Mouse (Mus musculus): Measurements from ENCODE around the gene Six2. TPM values are rescaled to one million over a fixed set of nuclear protein-coding genes. Genes with fewer than 3 reads are reported as not detected.
"Not testable (repeated sequence)": the region's sequence is repeated elsewhere in the genome, so short reads cannot be mapped to it uniquely, and the experiment has no call there.

Gene Six2
- polyA plus RNA-seq, 1 experiment from 2014 or later: 21.9 TPM

DNA sequence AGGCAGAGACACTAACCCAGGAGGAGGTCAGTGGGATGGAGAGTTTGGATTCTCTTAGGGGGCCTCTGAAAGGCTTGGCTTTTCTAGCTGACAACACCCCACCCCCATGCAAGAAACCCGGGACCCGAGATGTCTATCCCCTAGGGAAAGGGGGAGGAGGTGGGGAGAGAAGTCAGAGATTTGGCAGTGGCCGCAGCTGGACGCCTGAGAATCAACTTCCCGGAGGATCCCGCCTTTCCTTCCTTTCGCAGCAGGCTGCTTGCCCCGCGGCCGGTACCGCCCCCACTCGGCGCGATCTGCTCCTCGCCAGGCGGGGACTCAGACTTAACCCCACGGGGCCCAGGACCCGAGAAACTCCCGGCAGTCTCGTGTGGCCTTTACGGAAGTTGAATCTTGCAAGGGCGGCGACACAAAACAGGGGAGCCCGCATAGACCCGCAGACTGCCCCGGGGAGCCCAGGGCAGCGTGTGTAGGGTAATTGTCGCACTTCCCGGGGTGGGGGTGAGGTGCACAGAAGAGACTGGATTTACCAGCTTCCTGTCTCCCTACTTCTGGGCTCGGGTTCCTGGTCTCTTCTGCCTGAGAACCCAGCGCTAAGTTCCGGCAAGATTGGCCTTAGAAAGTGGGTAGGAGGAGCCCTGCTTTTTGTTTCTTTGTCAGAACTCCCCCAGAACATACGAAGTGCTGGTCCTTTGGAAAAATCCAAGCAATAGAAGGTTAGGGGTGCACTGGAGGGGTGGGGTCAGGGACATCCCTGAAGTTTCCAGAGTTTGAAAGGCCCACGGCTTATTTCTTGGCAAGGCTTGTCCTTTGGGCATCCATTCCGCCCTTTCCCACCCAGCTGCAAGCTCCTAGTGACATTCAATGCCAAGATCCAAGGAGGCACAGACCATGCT, 1.1 kb upstream of the Six2 start:
- ATAC-seq (ENCODE audit: insufficient number of reproducible peaks, insufficient read depth, low FRiP score, low TSS enrichment, low read depth): no peak
- no peaks in the 10 kb centered on the region for H3K9me3 ChIP-seq
- H3K4me3 ChIP-seq: peak overlapping the region; percentile 76
- peaks cover 42% of the 10 kb centered on the region for H3K4me1 ChIP-seq
- H3K27me3 ChIP-seq: peaks cover 84% of the 10 kb centered on the region
- no peaks in the 10 kb centered on the region for H3K36me3 ChIP-seq
- peak overlapping the region; percentile 83 for H3K9ac ChIP-seq
- 1% methylated on average over 35 of the region's 35 CpGs for WGBS
- H3K27ac ChIP-seq: peak overlapping the region; percentile 94
- peak overlapping the region; percentile 72 for H3K4me2 ChIP-seq

DNA sequence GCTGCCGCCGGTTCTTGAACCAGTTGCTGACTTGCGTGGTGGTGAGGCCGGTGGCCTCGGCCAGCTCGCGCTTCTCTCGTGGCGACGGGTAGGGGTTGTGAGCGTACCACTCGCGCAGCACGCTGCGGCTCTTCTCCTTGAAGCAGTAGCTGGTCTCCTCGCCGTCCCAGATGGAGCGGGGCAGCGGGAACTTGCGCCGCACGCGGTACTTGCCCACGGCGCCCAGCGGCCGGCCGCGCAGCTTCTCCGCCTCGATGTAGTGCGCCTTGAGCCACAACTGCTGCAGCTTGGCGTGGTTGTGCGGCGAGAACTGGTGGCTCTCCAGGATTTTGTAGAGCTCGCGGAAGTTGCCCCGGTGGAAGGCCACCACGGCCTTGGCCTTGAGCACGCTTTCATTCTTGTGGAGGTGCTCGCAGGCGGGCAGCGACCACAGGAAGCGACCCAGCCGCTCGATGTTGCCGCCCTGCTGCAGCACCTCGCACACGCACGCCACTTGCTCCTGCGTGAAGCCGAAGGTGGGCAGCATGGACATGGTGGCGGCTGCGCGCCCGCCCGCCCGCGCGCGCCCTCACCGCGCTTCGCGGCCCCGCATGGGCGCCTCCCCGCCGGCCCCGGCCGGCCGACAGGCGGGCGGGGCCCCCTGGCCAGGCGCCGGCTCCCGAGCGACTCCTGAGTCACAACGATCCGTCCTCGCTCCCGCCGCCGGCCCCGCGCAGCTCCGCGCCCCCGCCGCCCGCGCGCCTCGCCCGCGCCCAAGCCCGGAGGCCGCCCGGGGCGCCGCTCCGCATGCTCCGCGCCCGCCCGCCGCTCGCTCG, 446 bp downstream of the Six2 start:
- Histone ChIP-seq H3K27ac (peak overlapping the region; percentile 94), H3K36me3 (peaks cover 9% of the 10 kb centered on the region; the same call in 1 of the 2 replicates), H3K9ac (peak overlapping the region; percentile 95), H3K9me3 (no peaks in the 10 kb centered on the region), H3K4me2 (peak overlapping the region; percentile 72), H3K27me3 (peaks cover 82% of the 10 kb centered on the region), H3K4me1 (peaks cover 54% of the 10 kb centered on the region), H3K4me3 (peak overlapping the region; percentile 76)
- ATAC-seq (ENCODE audit: insufficient number of reproducible peaks, insufficient read depth, low FRiP score, low TSS enrichment, low read depth): peak; percentile 0; the same call in 1 of the 2 replicates
- under 1% methylated on average over 94 of the region's 109 CpGs for WGBS

DNA sequence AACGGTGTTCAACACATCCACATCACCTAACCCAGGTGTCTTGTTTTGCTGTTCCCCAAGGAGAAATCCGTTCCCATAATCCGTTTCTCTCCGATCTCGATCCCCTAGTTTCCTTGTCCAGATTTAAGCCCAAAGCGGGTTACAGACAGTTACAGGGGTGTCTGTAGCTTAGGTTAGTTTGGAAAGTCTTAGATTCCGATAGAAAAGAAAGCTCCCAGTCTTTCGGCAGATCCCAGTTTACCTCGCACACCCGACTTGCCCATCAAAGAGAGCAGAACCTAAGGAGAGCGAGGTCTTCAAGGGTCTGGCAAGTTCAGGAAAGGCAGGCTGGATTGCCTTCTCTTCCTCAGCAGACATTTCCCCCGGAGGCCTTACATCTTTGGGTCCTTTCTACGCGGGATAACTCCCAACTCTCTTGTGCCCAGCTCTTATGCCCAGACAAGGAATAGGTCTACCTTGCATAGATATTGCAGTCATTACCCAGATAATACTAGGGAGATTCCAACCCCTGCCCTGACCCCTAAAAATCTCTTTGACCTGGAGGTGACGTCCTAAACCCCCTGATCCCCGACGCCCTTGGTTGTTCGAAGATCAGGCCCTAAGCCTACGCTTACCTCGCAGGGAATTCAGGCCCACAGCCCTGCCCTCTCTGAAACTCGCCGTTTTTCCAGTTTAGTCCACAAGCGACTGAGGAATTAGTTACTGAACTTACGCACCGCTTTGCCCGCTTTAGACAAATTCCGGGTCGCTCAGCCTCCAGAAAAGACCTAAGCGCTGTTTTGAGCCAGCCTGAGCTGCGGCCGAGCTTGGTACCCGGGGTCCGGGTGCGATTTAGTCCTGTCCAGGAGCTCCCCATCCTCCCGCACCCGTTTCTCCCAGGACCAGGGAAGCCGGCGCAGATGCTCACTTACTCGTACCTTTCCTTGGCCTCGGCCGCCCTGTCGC, 1.3 kb downstream of the Six2 start:
- WGBS: 3% methylated on average over 42 of the region's 42 CpGs
- Histone ChIP-seq H3K4me2 (peak overlapping the region; percentile 72), H3K36me3 (peaks cover 9% of the 10 kb centered on the region; the same call in 1 of the 2 replicates), H3K9ac (peak overlapping the region; percentile 95), H3K27ac (peak overlapping the region; percentile 94), H3K4me1 (peaks cover 49% of the 10 kb centered on the region), H3K4me3 (peak overlapping the region; percentile 76), H3K27me3 (peaks cover 84% of the 10 kb centered on the region), H3K9me3 (no peaks in the 10 kb centered on the region)
- no peak for ATAC-seq (ENCODE audit: insufficient number of reproducible peaks, insufficient read depth, low FRiP score, low TSS enrichment, low read depth)

DNA sequence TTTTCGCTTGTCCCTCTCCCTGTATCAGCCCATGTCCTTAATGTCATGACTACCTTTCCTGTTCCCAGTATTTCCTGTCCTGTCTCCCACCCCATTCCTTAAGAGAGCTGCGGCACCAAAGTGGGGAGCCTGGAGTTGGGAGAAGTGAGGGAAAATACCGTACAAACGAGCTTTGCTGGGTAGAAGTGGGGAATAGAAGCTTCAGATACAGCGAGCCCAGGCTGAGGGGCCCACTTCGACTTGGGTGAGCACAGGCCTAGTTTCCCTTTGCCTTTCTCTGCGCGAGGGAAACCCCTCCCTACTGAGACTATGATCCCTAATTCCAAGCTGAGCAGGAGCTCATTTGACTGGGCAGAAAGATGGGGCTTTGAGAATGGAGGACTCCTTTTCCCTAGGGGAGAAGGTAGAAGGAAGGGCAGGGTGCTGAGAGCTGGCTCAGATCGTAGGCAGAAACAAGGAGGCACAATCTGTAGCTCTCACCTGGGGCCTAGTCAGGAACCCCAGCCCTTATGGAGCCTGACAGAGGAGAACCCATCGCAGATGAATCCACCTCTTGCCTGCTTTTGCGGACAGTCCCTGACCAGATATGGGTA, 2.3 kb downstream of the Six2 start:
- Histone ChIP-seq H3K27me3 (peaks cover 84% of the 10 kb centered on the region), H3K36me3 (peaks cover 9% of the 10 kb centered on the region; the same call in 1 of the 2 replicates), H3K9me3 (no peaks in the 10 kb centered on the region), H3K4me2 (peak overlapping the region; percentile 72), H3K4me1 (peaks cover 54% of the 10 kb centered on the region), H3K27ac (peak overlapping the region; percentile 94), H3K9ac (peak overlapping the region; percentile 95), H3K4me3 (peak overlapping the region; percentile 76)
- ATAC-seq (ENCODE audit: insufficient number of reproducible peaks, insufficient read depth, low FRiP score, low TSS enrichment, low read depth): no peak
- 6% methylated on average over 11 of the region's 11 CpGs for WGBS

DNA sequence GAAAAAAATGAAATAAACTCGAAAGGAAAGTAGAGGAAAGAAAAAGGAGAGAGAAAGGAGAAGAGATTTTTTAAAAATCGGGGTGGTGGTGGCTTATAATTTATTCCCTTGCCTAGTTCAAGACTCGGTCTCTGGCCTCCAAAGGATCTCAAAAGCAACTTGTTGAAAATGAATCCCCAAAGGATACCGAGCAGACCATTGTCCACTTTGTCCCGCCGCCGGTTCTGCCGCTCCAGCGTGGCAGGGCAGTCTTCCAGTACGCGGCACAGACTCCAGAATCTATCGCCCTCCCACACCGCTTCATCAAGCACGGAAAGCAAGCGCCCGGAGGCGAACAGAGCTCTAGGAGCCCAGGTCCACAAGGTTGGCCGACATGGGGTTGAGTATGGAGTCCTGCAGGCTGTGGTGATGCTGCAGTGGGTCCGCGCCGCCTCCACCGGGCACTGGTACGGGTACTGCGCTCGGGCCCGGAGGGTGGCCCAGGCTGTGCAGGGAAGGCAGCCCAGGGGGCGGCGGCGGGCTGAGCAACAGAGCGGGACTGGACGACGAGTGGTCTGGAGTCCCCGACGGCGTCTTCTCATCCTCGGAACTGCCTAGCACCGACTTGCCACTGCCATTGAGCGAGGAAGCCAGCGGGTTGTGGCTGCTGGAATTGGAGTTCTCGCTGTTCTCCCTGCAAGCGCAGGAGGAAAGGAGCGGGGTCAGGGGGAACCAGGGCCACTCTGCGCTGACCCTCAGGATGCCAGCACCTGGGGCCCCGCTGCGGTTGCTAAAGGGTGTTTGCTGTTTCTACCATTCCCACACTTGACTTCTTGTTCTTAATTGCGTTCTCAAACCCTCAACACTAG, 3.0 kb downstream of the Six2 start:
- Histone ChIP-seq H3K27ac (peak overlapping the region; percentile 94), H3K9me3 (no peaks in the 10 kb centered on the region), H3K36me3 (peaks cover 9% of the 10 kb centered on the region; the same call in 1 of the 2 replicates), H3K4me1 (peaks cover 54% of the 10 kb centered on the region), H3K4me3 (peak overlapping the region; percentile 76), H3K27me3 (peaks cover 83% of the 10 kb centered on the region), H3K9ac (peak overlapping the region; percentile 95), H3K4me2 (peak overlapping the region; percentile 72)
- 2% methylated on average over 46 of the region's 46 CpGs for WGBS
- no peak for ATAC-seq (ENCODE audit: insufficient number of reproducible peaks, insufficient read depth, low FRiP score, low TSS enrichment, low read depth)

DNA sequence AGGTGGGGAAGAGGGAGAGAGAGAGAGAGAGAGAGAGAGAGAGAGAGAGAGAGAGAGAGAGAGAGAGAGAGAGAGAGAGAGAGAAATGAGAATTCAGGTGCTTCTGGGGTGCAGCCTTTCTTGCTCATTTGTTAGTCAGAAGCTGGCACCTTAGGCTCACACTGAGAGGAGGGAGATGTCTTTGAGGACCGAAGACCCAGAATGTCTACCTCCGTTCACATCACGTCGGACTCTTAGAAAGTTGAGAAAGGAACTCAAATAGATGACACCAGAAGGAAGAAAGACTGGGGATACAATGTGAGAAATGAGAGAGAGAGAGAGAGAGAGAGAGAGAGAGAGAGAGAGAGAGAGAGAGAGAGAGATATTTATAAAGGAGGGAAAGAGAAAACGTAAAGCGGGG, 3.6 kb downstream of the Six2 start:
- not testable (repeated sequence) for H3K36me3 ChIP-seq; ATAC-seq (ENCODE audit: insufficient number of reproducible peaks, insufficient read depth, low FRiP score, low TSS enrichment, low read depth); H3K9me3 ChIP-seq
- Histone ChIP-seq H3K4me2 (peak overlapping the region; percentile 72), H3K4me1 (peaks cover 57% of the 10 kb centered on the region), H3K27ac (peak overlapping the region; percentile 55; the same call in 1 of the 2 replicates), H3K27me3 (peaks cover 84% of the 10 kb centered on the region), H3K4me3 (peak overlapping the region; percentile 76), H3K9ac (peak overlapping the region; percentile 95)
- 7% methylated on average over 6 of the region's 6 CpGs for WGBS

DNA sequence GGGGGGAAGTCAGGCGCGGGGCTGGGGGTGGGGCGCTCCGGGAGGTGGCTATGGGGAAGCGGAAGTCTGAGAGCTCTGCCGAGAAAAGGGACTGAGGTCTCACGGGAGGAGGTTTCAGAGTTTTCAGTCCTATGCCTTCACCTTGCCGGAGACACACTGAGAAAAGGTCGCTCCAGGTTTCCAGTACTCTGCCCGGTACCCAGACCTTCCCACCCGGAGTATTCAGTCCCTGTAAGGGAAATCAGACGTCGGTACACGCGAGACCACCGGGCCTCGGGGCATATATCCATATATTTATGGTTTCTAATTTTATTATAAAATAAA, 4.1 kb downstream of the Six2 start:
- Histone ChIP-seq H3K4me1 (peaks cover 54% of the 10 kb centered on the region), H3K4me3 (peak overlapping the region; percentile 76), H3K9ac (peak overlapping the region; percentile 95), H3K27ac (peak overlapping the region; percentile 55), H3K4me2 (peak overlapping the region; percentile 72), H3K9me3 (no peaks in the 10 kb centered on the region), H3K27me3 (peaks cover 84% of the 10 kb centered on the region), H3K36me3 (peaks cover 12% of the 10 kb centered on the region; the same call in 1 of the 2 replicates)
- 2% methylated on average over 17 of the region's 17 CpGs for WGBS
- ATAC-seq (ENCODE audit: insufficient number of reproducible peaks, insufficient read depth, low FRiP score, low TSS enrichment, low read depth): no peak

DNA sequence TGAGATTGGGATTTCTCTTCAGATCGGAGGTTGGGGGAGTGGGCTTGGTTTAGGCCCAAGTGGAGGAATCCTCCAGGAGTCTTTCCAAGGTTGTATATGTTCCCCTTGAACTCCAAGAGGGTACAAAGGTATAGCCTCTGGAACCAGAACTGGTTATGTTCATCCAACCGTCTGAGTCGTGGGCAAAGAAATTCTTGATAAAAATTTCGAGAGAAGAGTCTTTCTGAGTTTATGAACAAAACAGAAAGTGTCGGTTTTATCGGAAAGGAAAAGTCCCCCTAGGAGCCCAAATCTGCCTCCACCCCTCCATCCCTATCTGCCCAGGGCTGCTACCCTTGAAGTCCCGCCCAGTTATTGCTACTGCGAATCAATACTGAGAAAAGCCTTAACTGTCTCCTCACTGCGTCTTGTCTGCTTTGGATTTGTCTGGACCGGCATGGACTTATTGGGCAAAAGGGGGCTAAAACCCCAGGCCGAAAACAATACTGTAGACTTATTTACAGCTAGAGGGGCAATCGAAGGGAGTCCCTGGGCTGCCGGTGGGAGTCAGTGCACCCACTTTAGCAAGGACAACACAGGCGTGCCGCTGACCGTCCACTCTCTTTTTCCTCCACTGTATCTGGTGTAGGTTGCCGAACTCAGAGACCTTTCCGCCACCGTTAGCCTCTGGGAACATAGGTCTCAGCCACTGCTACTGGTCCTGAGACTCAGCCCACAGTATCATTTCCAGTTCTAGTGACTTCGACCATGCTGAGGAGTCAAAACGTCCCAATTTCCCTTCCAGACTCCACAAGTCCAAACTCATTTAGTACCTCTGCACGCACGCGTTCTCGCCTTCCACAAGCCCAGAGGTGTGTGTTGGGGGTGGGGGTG, 4.7 kb downstream of the Six2 start:
- Histone ChIP-seq H3K9me3 (no peaks in the 10 kb centered on the region), H3K4me3 (peak overlapping the region; percentile 76), H3K27ac (peak overlapping the region; percentile 55), H3K27me3 (peaks cover 86% of the 10 kb centered on the region), H3K36me3 (peaks cover 18% of the 10 kb centered on the region; the same call in 1 of the 2 replicates), H3K4me1 (peaks cover 50% of the 10 kb centered on the region), H3K9ac (peak overlapping the region; percentile 95), H3K4me2 (peak overlapping the region; percentile 72)
- ATAC-seq (ENCODE audit: insufficient number of reproducible peaks, insufficient read depth, low FRiP score, low TSS enrichment, low read depth): no peak
- 16% methylated on average over 25 of the region's 25 CpGs for WGBS

DNA sequence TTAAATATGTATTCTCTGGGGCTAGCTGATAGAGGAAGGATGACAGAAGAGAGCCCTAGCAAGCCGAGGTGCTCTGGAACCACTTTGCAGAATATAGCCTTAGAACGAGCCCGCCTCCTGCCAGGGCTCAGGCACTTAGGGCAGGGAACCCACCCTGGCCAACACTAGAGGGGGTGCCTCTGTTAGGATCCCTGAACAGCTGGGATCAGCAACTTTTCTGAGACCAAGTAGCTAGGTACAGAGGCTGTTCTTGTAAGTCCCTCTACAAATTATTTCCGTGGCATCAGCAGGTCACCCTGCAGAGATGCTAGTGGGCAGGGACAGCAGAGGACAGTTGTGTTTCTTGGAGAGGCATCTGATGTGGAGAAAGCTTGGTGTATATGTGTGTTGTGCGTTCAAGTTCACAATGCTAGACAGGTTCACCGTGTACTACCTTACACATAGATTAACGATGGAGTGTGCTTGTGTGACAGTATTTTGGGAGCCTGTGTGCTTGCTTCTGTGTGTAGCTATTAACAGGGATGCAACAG, 5.8 kb downstream of the Six2 start:
- ATAC-seq (ENCODE audit: insufficient number of reproducible peaks, insufficient read depth, low FRiP score, low TSS enrichment, low read depth): no peak
- Histone ChIP-seq H3K4me2 (peak overlapping the region; percentile 72), H3K36me3 (peaks cover 23% of the 10 kb centered on the region; the same call in 1 of the 2 replicates), H3K27ac (peak overlapping the region; percentile 56; the same call in 1 of the 2 replicates), H3K9ac (peak overlapping the region; percentile 95), H3K27me3 (peaks cover 77% of the 10 kb centered on the region), H3K9me3 (no peaks in the 10 kb centered on the region), H3K4me1 (peaks cover 50% of the 10 kb centered on the region), H3K4me3 (peak overlapping the region; percentile 76)
- WGBS: 13% methylated on average over 7 of the region's 7 CpGs

All from embryonic facial prominence, embryonic 13.5 days (tissue).